Mouse (Mus musculus): Measurements from ENCODE around the gene Togaram2. TPM values are rescaled to one million over a fixed set of nuclear protein-coding genes. Genes with fewer than 3 reads are reported as not detected.
"Not testable (repeated sequence)": the region's sequence is repeated elsewhere in the genome, so short reads cannot be mapped to it uniquely, and the experiment has no call there.

Togaram2 gene
- polyA plus RNA-seq, 1 experiment from 2014 or later = not detected

GRCm38 (mm10) chr17:71736442-71736841 lies 63.4 kb downstream of the Togaram2 start:
- no peaks in the 10 kb centered on the region for H3K36me3 ChIP-seq (ENCODE audit: control insufficient read depth, insufficient read depth, low read length)
- no peaks in the 10 kb centered on the region for H3K9me3 ChIP-seq (ENCODE audit: control insufficient read depth, low read length)
- H3K9ac ChIP-seq (ENCODE audit: low read length) = no peak overlapping the region
- WGBS = 79% methylated on average over 3 of the region's 3 CpGs
- no peaks in the 10 kb centered on the region for H3K27me3 ChIP-seq (ENCODE audit: control insufficient read depth, insufficient read depth, low read length)
- H3K4me2 ChIP-seq = no peak overlapping the region
- H3K4me3 ChIP-seq (ENCODE audit: low read depth, low read length) = no peak overlapping the region
- H3K27ac ChIP-seq (ENCODE audit: low read depth, low read length) = no peak overlapping the region
- no peak for DNase-seq (ENCODE audit: low spot score, missing footprints)
- no peak for ATAC-seq (ENCODE audit: low FRiP score)
- H3K4me1 ChIP-seq (ENCODE audit: control insufficient read depth, insufficient read depth, low read length) = no peaks in the 10 kb centered on the region

GRCm38 (mm10) chr17:71742156-71742555 lies 69.1 kb downstream of the Togaram2 start:
- H3K4me3 ChIP-seq (ENCODE audit: low read depth, low read length) = no peak overlapping the region
- no peaks in the 10 kb centered on the region for H3K4me1 ChIP-seq (ENCODE audit: control insufficient read depth, insufficient read depth, low read length)
- H3K27ac ChIP-seq (ENCODE audit: low read depth, low read length) = no peak overlapping the region
- H3K9me3 ChIP-seq (ENCODE audit: control insufficient read depth, low read length) = no peaks in the 10 kb centered on the region
- no peaks in the 10 kb centered on the region for H3K27me3 ChIP-seq (ENCODE audit: control insufficient read depth, insufficient read depth, low read length)
- H3K36me3 ChIP-seq (ENCODE audit: control insufficient read depth, insufficient read depth, low read length) = no peaks in the 10 kb centered on the region
- ATAC-seq (ENCODE audit: low FRiP score) (no peak), DNase-seq (ENCODE audit: low spot score, missing footprints) (no peak)
- no peak overlapping the region for H3K9ac ChIP-seq (ENCODE audit: low read length)
- 80% methylated on average over 3 of the region's 3 CpGs for WGBS
- H3K4me2 ChIP-seq = no peak overlapping the region

GRCm38 (mm10) chr17:71742935-71743334 lies 69.9 kb downstream of the Togaram2 start:
- H3K36me3 ChIP-seq (ENCODE audit: control insufficient read depth, insufficient read depth, low read length) = no peaks in the 10 kb centered on the region
- WGBS = 28% methylated on average over 5 of the region's 5 CpGs
- H3K9me3 ChIP-seq (ENCODE audit: control insufficient read depth, low read length) = no peaks in the 10 kb centered on the region
- H3K4me1 ChIP-seq (ENCODE audit: control insufficient read depth, insufficient read depth, low read length) = no peaks in the 10 kb centered on the region
- DNase-seq (ENCODE audit: low spot score, missing footprints) (no peak), ATAC-seq (ENCODE audit: low FRiP score) (no peak)
- H3K4me2 ChIP-seq = no peak overlapping the region
- no peak overlapping the region for H3K9ac ChIP-seq (ENCODE audit: low read length)
- no peak overlapping the region for H3K27ac ChIP-seq (ENCODE audit: low read depth, low read length)
- H3K27me3 ChIP-seq (ENCODE audit: control insufficient read depth, insufficient read depth, low read length) = no peaks in the 10 kb centered on the region
- H3K4me3 ChIP-seq (ENCODE audit: low read depth, low read length) = no peak overlapping the region

GRCm38 (mm10) chr17:71746114-71746513 lies 73.1 kb downstream of the Togaram2 start:
- H3K4me1 ChIP-seq (ENCODE audit: control insufficient read depth, insufficient read depth, low read length) = no peaks in the 10 kb centered on the region
- H3K9ac ChIP-seq (ENCODE audit: low read length) = no peak overlapping the region
- H3K4me3 ChIP-seq (ENCODE audit: low read depth, low read length) = no peak overlapping the region
- no peaks in the 10 kb centered on the region for H3K9me3 ChIP-seq (ENCODE audit: control insufficient read depth, low read length)
- H3K27me3 ChIP-seq (ENCODE audit: control insufficient read depth, insufficient read depth, low read length) = no peaks in the 10 kb centered on the region
- no peak for ATAC-seq (ENCODE audit: low FRiP score)
- WGBS = 86% methylated on average over 9 of the region's 9 CpGs
- H3K27ac ChIP-seq (ENCODE audit: low read depth, low read length) = no peak overlapping the region
- no peak overlapping the region for H3K4me2 ChIP-seq
- DNase-seq (ENCODE audit: low spot score, missing footprints) = no peak
- no peaks in the 10 kb centered on the region for H3K36me3 ChIP-seq (ENCODE audit: control insufficient read depth, insufficient read depth, low read length)

GRCm38 (mm10) chr17:71747561-71747960 lies 74.5 kb downstream of the Togaram2 start:
- 84% methylated on average over 8 of the region's 8 CpGs for WGBS
- no peak overlapping the region for H3K4me3 ChIP-seq (ENCODE audit: low read depth, low read length)
- ATAC-seq (ENCODE audit: low FRiP score) = no peak
- no peaks in the 10 kb centered on the region for H3K9me3 ChIP-seq (ENCODE audit: control insufficient read depth, low read length)
- no peak overlapping the region for H3K9ac ChIP-seq (ENCODE audit: low read length)
- no peaks in the 10 kb centered on the region for H3K36me3 ChIP-seq (ENCODE audit: control insufficient read depth, insufficient read depth, low read length)
- no peaks in the 10 kb centered on the region for H3K27me3 ChIP-seq (ENCODE audit: control insufficient read depth, insufficient read depth, low read length)
- no peak overlapping the region for H3K27ac ChIP-seq (ENCODE audit: low read depth, low read length)
- no peak for DNase-seq (ENCODE audit: low spot score, missing footprints)
- H3K4me1 ChIP-seq (ENCODE audit: control insufficient read depth, insufficient read depth, low read length) = no peaks in the 10 kb centered on the region
- no peak overlapping the region for H3K4me2 ChIP-seq

GRCm38 (mm10) chr17:71749616-71750168 lies 76.6 kb downstream of the Togaram2 start:
- H3K27ac ChIP-seq (ENCODE audit: low read depth, low read length) = no peak overlapping the region
- DNase-seq (ENCODE audit: low spot score, missing footprints) = no peak
- H3K4me3 ChIP-seq (ENCODE audit: low read depth, low read length) = no peak overlapping the region
- no peaks in the 10 kb centered on the region for H3K9me3 ChIP-seq (ENCODE audit: control insufficient read depth, low read length)
- no peaks in the 10 kb centered on the region for H3K4me1 ChIP-seq (ENCODE audit: control insufficient read depth, insufficient read depth, low read length)
- H3K4me2 ChIP-seq = no peak overlapping the region
- WGBS = 83% methylated on average over 9 of the region's 9 CpGs
- ATAC-seq (ENCODE audit: low FRiP score) = no peak
- H3K36me3 ChIP-seq (ENCODE audit: control insufficient read depth, insufficient read depth, low read length) = no peaks in the 10 kb centered on the region
- no peaks in the 10 kb centered on the region for H3K27me3 ChIP-seq (ENCODE audit: control insufficient read depth, insufficient read depth, low read length)
- H3K9ac ChIP-seq (ENCODE audit: low read length) = no peak overlapping the region

GRCm38 (mm10) chr17:71752831-71753230 lies 79.8 kb downstream of the Togaram2 start, which contains the start of gene Pcare:
Pcare (minus strand) TSS chr17:71752894.
- ATAC-seq (ENCODE audit: low FRiP score) = no peak
- H3K9me3 ChIP-seq (ENCODE audit: control insufficient read depth, low read length) = no peaks in the 10 kb centered on the region
- DNase-seq (ENCODE audit: low spot score, missing footprints) = no peak
- H3K27ac ChIP-seq (ENCODE audit: low read depth, low read length) = no peak within 1 kb of the TSS
- WGBS = 69% methylated on average over 10 of the region's 10 CpGs
- H3K4me1 ChIP-seq (ENCODE audit: control insufficient read depth, insufficient read depth, low read length) = no peaks in the 10 kb centered on the region
- H3K4me2 ChIP-seq = no peak within 1 kb of the TSS
- H3K9ac ChIP-seq (ENCODE audit: low read length) = no peak within 1 kb of the TSS
- no peaks in the 10 kb centered on the region for H3K36me3 ChIP-seq (ENCODE audit: control insufficient read depth, insufficient read depth, low read length)
- no peak within 1 kb of the TSS for H3K4me3 ChIP-seq (ENCODE audit: low read depth, low read length)
- H3K27me3 ChIP-seq (ENCODE audit: control insufficient read depth, insufficient read depth, low read length) = no peaks in the 10 kb centered on the region

GRCm38 (mm10) chr17:71760536-71760935 lies 87.5 kb downstream of the Togaram2 start:
- no peak overlapping the region for H3K4me3 ChIP-seq (ENCODE audit: low read depth, low read length)
- no peak overlapping the region for H3K4me2 ChIP-seq
- H3K36me3 ChIP-seq (ENCODE audit: control insufficient read depth, insufficient read depth, low read length) = no peaks in the 10 kb centered on the region
- H3K9me3 ChIP-seq (ENCODE audit: control insufficient read depth, low read length) = no peaks in the 10 kb centered on the region
- ATAC-seq (ENCODE audit: low FRiP score) = no peak
- H3K27ac ChIP-seq (ENCODE audit: low read depth, low read length) = no peak overlapping the region
- no peaks in the 10 kb centered on the region for H3K4me1 ChIP-seq (ENCODE audit: control insufficient read depth, insufficient read depth, low read length)
- H3K9ac ChIP-seq (ENCODE audit: low read length) = no peak overlapping the region
- no peak for DNase-seq (ENCODE audit: low spot score, missing footprints)
- no peaks in the 10 kb centered on the region for H3K27me3 ChIP-seq (ENCODE audit: control insufficient read depth, insufficient read depth, low read length)
- 82% methylated on average over 7 of the region's 7 CpGs for WGBS

- not testable (repeated sequence) for H3K9ac ChIP-seq (ENCODE audit: low read length); H3K27ac ChIP-seq (ENCODE audit: low read depth, low read length); DNase-seq (ENCODE audit: low spot score, missing footprints); H3K36me3 ChIP-seq (ENCODE audit: control insufficient read depth, insufficient read depth, low read length); ATAC-seq (ENCODE audit: low FRiP score); H3K9me3 ChIP-seq (ENCODE audit: control insufficient read depth, low read length); H3K27me3 ChIP-seq (ENCODE audit: control insufficient read depth, insufficient read depth, low read length); H3K4me2 ChIP-seq; H3K4me3 ChIP-seq (ENCODE audit: low read depth, low read length)
- 80% methylated on average over 1 of the region's 1 CpGs for WGBS
- peaks cover 11% of the 10 kb centered on the region for H3K4me1 ChIP-seq (ENCODE audit: control insufficient read depth, insufficient read depth, low read length)
These were observed 95.1 kb downstream of the Togaram2 start, which contains the start of gene Clip4 for GRCm38 (mm10) chr17:71768173-71768572. Clip4 (plus strand) TSS chr17:71768473.

Measured in midbrain, embryonic 11.5 days (tissue).